Mouse (Mus musculus) E14TG2a.4 (cell line): ENCODE measurements around the gene Minos1.

Source experiments
- H3K27me3 ChIP-seq: 2 replicates; pipeline ENCODE4 v1.6.1; 2014; ENCODE audit warnings: low read length, control low read depth; ENCODE audit not compliant: insufficient read depth
- H3K36me3 ChIP-seq: 2 replicates; pipeline ENCODE4 v1.6.1; 2014; ENCODE audit warnings: low read length, control low read depth; ENCODE audit not compliant: insufficient read depth
- H3K4me1 ChIP-seq: replicated peaks from 2 replicates; pipeline ENCODE4 v1.6.1; 2014; ENCODE audit warnings: low read depth, low read length, control low read depth
- H3K4me3 ChIP-seq: replicated peaks from 2 replicates; pipeline ENCODE4 v1.5.1; 2014; ENCODE audit warnings: mild to moderate bottlenecking, low read length
- H3K9me3 ChIP-seq: 2 replicates; pipeline ENCODE4 v1.6.1; 2014; ENCODE audit warnings: low read length, control low read depth
- CTCF ChIP-seq: conservative IDR thresholded peaks from 2 replicates; pipeline ENCODE4 v1.5.1; 2014; ENCODE audit warnings: low read length
- NANOG ChIP-seq: IDR thresholded peaks from 2 replicates; pipeline ENCODE4 v1.6.1; 2014; ENCODE audit warnings: borderline replicate concordance, low read length, mixed read lengths
- POU5F1 ChIP-seq: IDR thresholded peaks from 2 replicates; pipeline ENCODE4 v1.6.1; 2014; ENCODE audit warnings: low read length, borderline replicate concordance

The Minos1 gene

DNA sequence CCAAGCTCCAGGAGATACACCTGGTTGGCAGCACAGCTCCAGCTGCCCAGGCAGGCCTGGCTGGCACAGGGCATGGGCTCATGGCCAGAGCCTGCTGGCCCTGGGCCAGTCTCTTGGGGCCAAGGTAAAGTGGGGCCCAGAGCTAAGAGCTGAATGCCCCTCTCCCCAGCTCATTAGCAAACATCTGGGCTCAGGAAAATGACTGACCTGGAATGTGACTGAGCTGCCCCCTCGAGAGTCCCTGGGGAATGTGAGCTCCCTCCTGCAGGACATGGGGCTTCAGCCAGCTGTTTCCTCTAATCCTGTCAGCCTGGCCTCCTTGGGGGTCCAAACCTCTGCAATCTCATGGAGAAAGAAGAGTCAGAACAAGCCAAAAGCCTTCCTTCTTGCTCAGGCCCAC is 35.5 kb downstream of the Minos1 start:
- H3K27me3 ChIP-seq = peaks cover 64% of the 10 kb centered on the region
- TF ChIP-seq POU5F1 (no peak), CTCF (no peak), NANOG (no peak)
- peaks cover 28% of the 10 kb centered on the region for H3K4me1 ChIP-seq
- no peaks in the 10 kb centered on the region for H3K36me3 ChIP-seq
- no peak overlapping the region for H3K4me3 ChIP-seq
- H3K9me3 ChIP-seq = peaks cover 7% of the 10 kb centered on the region; the same call in 1 of the 2 replicates

DNA sequence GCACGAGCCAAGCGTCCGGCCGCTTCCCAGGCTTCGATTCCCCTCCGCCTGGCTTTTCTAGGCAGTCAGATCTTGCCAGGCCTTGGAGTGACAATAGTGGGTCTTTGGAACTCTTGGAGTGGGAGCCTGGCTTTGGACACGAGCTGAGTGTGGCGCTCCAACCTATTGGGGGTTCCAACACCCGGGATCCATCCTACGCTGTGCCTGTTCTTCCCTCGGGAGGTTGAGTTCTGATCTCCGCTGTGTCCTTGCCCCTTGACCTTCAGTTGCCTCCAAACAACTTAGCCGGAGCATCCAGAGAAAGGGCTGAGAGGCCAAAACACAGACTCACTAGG is 37.8 kb downstream of the Minos1 start:
- H3K4me1 ChIP-seq = peaks cover 39% of the 10 kb centered on the region
- peaks cover 81% of the 10 kb centered on the region for H3K27me3 ChIP-seq
- peak overlapping the region; percentile 76 for H3K4me3 ChIP-seq
- peaks cover 7% of the 10 kb centered on the region; the same call in 1 of the 2 replicates for H3K9me3 ChIP-seq
- H3K36me3 ChIP-seq = no peaks in the 10 kb centered on the region
- TF ChIP-seq CTCF (no peak), POU5F1 (no peak), NANOG (no peak)

DNA sequence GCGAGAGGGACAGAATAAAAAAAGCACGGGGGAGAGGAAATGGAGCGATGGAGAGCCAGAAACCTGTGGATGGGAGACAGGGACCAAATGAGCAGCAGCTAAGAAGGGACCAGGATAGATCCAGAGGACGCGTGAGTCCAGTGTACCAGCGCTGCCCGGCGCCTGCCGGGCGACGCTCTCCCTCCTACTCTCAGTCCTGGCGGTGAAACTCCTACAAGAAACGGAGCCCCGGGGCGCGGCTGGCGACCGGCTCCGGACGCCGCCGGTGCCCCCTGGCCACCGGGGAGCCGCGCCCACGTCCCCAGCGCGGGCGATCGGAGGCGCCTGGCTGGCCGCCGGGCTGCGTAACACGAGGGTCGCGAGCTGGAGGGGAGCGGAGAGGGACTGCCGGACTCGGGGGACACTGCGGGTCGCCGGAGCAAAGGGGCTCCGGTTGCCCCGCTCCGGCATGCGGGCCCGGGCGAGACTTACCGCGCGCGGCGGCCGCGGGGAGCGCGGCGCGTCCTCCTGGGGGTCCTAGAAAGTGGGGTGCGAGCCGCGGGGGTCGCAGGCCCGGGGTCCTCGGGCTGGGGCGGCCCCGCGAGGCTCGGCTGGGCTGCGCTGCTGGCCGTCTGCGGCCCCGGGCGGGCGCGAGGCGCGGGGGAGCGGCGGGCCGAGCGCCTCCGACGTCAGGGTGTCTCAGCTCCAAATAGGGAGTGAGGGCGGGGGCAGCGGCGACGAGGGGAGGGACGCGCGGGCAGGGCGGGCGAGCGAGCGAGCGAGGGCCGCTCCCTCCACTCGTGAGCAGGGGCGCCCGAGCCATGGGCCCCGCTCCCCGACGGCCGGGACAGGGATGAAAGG is 38.3 kb downstream of the Minos1 start, which contains the start of gene Nbl1:
Gene Nbl1 (minus strand): TSS at position 638 of the 840 bp plus-strand sequence.
- H3K4me3 ChIP-seq = peak within 1 kb of the TSS; percentile 76
- TF ChIP-seq POU5F1 (no peak), NANOG (no peak), CTCF (no peak)
- H3K9me3 ChIP-seq = peaks cover 7% of the 10 kb centered on the region; the same call in 1 of the 2 replicates
- peaks cover 87% of the 10 kb centered on the region for H3K27me3 ChIP-seq
- H3K36me3 ChIP-seq = no peaks in the 10 kb centered on the region
- H3K4me1 ChIP-seq = peaks cover 39% of the 10 kb centered on the region

DNA sequence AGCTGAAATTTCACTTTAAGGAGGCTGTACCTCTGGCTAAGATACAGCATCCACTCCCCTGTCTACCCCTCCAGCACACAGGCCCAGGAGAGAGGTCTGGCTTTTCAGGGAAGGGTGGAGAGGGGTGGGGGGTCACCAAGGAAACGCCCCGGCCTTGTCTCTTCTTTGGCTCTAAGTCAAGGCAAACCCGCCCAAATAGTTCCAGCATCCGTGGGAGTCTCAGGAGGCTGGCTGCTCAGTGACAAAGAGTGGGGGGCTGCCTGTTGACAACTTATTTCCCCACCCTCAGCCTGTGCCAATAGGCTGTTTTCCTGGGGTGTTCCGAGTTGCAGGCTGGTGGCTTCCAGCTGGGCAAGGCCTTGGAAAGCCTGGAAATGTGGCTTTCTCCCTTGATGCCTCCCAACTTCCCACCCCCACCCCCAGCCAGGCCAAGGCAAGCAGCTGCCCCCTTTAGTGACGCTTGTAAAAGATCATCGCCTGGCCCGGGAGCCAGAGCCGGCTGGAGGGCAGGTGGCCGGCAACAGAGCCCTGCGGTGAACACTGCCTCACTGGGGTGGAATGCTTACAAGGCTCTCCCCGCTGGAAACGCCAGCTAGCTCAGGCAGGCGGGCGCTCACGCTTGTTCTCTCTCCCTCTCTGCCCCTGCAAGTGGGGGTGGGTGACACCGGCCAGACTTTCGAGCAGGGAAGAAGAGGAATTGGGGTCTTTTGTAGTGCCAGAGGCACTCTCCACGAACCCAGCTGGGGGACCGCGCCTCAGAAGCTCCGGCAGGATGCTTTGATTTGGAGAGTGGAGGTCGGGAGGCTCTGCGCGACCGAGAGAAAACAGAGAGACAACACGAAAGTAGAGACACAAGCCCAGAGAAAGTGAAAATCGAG is 39.2 kb downstream of the Minos1 start:
- Histone ChIP-seq H3K4me3 (peak overlapping the region; percentile 76), H3K9me3 (peaks cover 7% of the 10 kb centered on the region; the same call in 1 of the 2 replicates), H3K27me3 (peaks cover 95% of the 10 kb centered on the region), H3K4me1 (peaks cover 39% of the 10 kb centered on the region), H3K36me3 (no peaks in the 10 kb centered on the region)
- TF ChIP-seq CTCF = no peak
- TF ChIP-seq POU5F1 = no peak
- no peak for TF ChIP-seq NANOG

DNA sequence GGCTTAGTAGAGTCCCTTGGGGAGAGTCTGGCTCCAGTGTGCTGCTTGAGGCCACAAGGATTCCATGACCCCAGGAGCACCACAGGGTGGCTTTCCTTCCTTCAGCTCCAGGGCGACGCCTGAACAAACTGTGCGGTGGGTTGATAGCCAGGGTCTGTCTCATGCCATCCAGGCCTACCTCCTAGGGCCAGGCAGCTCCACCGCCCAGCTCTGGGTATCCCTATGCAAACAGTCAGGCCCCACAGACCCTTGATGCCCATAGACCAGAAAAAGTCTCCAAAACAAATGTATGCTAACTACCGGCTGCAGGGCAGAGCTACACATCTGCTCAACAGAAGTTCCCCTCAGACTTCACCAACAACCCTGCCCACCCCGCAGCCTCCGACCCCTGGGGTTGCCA is 39.8 kb downstream of the Minos1 start:
- H3K36me3 ChIP-seq = no peaks in the 10 kb centered on the region
- TF ChIP-seq POU5F1 (no peak), NANOG (no peak), CTCF (no peak)
- H3K4me3 ChIP-seq = no peak overlapping the region
- H3K4me1 ChIP-seq = peaks cover 39% of the 10 kb centered on the region
- H3K27me3 ChIP-seq = peaks cover 89% of the 10 kb centered on the region
- H3K9me3 ChIP-seq = peaks cover 7% of the 10 kb centered on the region; the same call in 1 of the 2 replicates

DNA sequence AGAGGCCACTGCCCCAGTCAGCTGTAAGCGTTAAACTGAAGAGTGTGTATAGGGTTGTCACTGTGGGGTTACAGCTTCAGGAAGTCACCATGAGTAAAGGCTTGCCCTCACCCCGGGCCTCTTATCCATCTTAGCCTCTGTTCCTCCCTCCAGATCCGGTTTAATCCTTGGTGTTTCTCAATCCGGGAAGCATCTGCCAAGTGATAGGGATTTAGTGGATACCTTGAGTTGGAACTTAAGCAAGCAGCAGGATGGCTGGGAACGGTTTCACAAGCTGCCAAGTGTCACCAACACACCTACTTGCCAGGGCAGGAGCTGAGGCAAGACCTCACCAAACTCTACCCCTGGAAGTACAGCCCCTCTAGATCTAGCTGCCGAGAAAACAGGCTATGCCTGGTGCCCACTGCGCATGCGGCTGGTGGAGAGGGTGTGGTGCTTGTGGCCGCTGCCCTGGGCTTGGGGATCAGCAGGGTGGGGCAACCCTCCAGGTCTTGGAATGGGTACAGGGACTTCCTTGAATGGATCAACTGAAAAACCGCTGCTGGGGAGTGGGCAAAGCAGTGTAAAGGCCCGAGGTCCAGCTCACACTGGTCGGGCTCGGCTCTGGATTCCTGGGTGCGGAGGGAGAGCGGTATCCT is 40.5 kb downstream of the Minos1 start:
- peaks cover 7% of the 10 kb centered on the region; the same call in 1 of the 2 replicates for H3K9me3 ChIP-seq
- peaks cover 86% of the 10 kb centered on the region for H3K27me3 ChIP-seq
- peaks cover 39% of the 10 kb centered on the region for H3K4me1 ChIP-seq
- no peak overlapping the region for H3K4me3 ChIP-seq
- no peaks in the 10 kb centered on the region for H3K36me3 ChIP-seq
- TF ChIP-seq POU5F1 (no peak), CTCF (no peak), NANOG (no peak)

DNA sequence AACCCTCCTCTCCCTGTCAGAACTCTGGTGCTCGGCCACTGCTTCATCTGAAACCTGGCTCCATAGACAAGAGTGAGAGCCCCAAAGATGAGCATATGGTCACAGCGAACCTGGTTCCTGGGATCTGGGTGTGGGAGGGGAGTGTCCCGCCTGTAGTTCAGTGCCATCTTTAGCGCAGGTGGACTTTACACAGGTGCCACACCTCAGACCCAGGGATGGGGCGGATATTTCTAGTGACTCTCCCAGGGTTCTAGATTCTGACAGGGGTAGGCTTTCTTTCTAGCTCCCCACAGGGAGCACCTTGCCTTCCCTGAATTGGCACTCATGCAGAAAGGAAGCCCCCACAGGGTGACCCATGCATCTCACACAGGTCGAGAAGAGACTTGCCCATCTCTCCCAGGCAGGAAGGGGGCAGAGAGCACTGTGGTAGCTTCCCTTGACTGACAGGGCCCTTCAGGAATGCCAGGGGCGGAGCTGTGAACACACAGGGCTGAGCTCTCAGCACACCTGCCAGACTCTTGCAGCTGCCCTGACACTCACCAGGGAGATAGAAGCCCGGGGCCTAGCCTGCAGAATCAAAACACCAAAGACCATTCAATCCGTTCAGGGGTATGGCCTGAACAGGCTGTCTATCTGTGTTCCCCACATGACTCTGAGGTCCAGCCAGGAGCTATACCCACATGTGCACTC is 41.8 kb downstream of the Minos1 start:
- no peaks in the 10 kb centered on the region for H3K36me3 ChIP-seq
- H3K4me1 ChIP-seq = peaks cover 44% of the 10 kb centered on the region
- no peak overlapping the region for H3K4me3 ChIP-seq
- TF ChIP-seq NANOG (no peak), CTCF (no peak), POU5F1 (no peak)
- H3K27me3 ChIP-seq = peaks cover 86% of the 10 kb centered on the region
- H3K9me3 ChIP-seq = no peaks in the 10 kb centered on the region
